Mouse (Mus musculus) neural tube, embryonic 11.5 days (tissue): ENCODE data around the gene Scamp5. TPM values are rescaled to one million over a fixed set of nuclear protein-coding genes. Genes with fewer than 3 reads are reported as not detected.

Experiments used
- ATAC-seq: fragments of 200-750 bp; cut with Nextera tagmentation; 2 replicates; pipeline ENCODE4 v1.8.0; 2017; ENCODE audit warnings: moderate number of reproducible peaks, mild to moderate bottlenecking, moderate TSS enrichment, moderate library complexity; ENCODE audit not compliant: insufficient read depth, low FRiP score, low TSS enrichment
- DNase-seq: peaks from one replicate; pipeline ENCODE4 v3.0.0-alpha.2; 2015; ENCODE audit warnings: low spot score
- H3K27ac ChIP-seq: fragments of 300-500 bp; sonication (generic); 2 replicates; pipeline ENCODE4 v1.5.1; 2014; ENCODE audit warnings: low read depth, mild to moderate bottlenecking, low read length
- H3K27me3 ChIP-seq: fragments of 300-500 bp; sonication (generic); 2 replicates; pipeline ENCODE4 v1.6.1; 2014; ENCODE audit warnings: mild to moderate bottlenecking, low read length, mixed read lengths; ENCODE audit not compliant: control insufficient read depth, insufficient read depth
- H3K36me3 ChIP-seq: fragments of 300-500 bp; sonication (generic); 2 replicates; pipeline ENCODE4 v1.6.1; 2014; ENCODE audit warnings: mild to moderate bottlenecking, low read length, moderate library complexity, mixed read lengths; ENCODE audit not compliant: control insufficient read depth, insufficient read depth
- H3K4me1 ChIP-seq: fragments of 300-500 bp; sonication (generic); 2 replicates; pipeline ENCODE4 v1.6.1; 2014; ENCODE audit warnings: low read length, mixed read lengths; ENCODE audit not compliant: control insufficient read depth, insufficient read depth
- H3K4me2 ChIP-seq: fragments of 300-500 bp; sonication (generic); 2 replicates; pipeline ENCODE4 v1.6.1; 2014; ENCODE audit warnings: low read depth, mild to moderate bottlenecking, moderate library complexity
- H3K4me3 ChIP-seq: fragments of 300-500 bp; sonication (generic); 2 replicates; pipeline ENCODE4 v1.5.1; 2014; ENCODE audit warnings: low read depth, low read length
- H3K9ac ChIP-seq: fragments of 300-500 bp; sonication (generic); 2 replicates; pipeline ENCODE4 v1.6.1; 2014; ENCODE audit warnings: mild to moderate bottlenecking, low read length
- H3K9me3 ChIP-seq: fragments of 300-500 bp; sonication (generic); 2 replicates; pipeline ENCODE4 v1.6.1; 2016; ENCODE audit warnings: low read length; ENCODE audit not compliant: control insufficient read depth
- WGBS: fragments of 180-500 bp; shearing (Covaris S2); extraction: QIAGEN DNeasy Blood & Tissue Kit; methylation state at CpG from one replicate; pipeline ENCODE4 v1.1.7; 2014; 5-methylcytosine and 5-hydroxymethylcytosine counted together
- polyA plus RNA-seq: library from polyadenylated mRNA; unstranded; fragments of >200 nt; fragmentation: Nextera tagmentation; extraction: Ambion mirVana; gene quantifications from 2 replicates; pipeline ENCODE4 v1.2.1, GENCODE M21; 2014

Gene Scamp5
- polyA plus RNA-seq, result 13.2 and 15.0 TPM in 2 replicates

DNA sequence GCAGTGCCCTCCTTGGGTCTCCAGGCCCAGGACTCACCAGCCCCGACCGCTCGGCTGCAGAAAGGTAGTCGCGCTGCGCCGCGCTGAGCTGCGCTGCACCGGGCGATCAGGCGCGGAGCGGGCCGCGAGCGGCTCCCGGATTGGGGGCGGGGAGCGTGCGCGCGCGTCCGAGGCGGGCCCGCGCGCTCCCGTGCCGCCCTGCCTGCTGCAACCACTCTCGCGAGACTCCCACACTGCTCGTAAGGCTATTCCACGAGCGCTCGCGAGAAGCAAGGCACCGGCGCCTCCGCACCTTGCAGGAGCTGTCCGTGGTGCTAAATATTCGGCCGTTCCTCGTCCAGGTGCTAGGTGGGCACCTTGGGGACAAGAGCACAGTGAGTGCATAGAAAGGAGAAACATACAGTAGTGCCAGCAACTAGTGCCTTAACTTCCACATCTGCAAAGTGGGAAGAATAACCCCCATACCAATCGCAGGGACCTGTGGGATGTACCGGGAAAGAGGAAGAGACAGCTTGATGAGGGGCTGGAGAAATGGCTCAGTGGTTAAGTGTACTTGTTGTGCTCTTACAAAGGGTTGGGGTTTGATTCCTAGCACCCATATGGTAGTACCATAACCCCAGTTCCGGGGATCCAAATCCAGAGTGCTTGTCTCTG, at the start of gene Scamp5:
Gene Scamp5, minus strand, starts transcription at position 165 of the 654 bp plus-strand sequence.
- H3K27ac ChIP-seq, result 0 out of 2 replicates have a peak within 1 kb of the TSS, but pooled peaks have one; percentile 49
- no peaks in the 10 kb centered on the region for H3K36me3 ChIP-seq
- 1% methylated on average over 48 of the region's 48 CpGs for WGBS
- no peaks in the 10 kb centered on the region for H3K9me3 ChIP-seq
- peak; percentile 92 for ATAC-seq
- DNase-seq, result peak; percentile 93
- H3K4me2 ChIP-seq, result peak within 1 kb of the TSS; percentile 79
- peak within 1 kb of the TSS; percentile 70 for H3K4me3 ChIP-seq
- no peaks in the 10 kb centered on the region for H3K4me1 ChIP-seq
- H3K9ac ChIP-seq, result peak within 1 kb of the TSS; percentile 87
- no peaks in the 10 kb centered on the region for H3K27me3 ChIP-seq

DNA sequence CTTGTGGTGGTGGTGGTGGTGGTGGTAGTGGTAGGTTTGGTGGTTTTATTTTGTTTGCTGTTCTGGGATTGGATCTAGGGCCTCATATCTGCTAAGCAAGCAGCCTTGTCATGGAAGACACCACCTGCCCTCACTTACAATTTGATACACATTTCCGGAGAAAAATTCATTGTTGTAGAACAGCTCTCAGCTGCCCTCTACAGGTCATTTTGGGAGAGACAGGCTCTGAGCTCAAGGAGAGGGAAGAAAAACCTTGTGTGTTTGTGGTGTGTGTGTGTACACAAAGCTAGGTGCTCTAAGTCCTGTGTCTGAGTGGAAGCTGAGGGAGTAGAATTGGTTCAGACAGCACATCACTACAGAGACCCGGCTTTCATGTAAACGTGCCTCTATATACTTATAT, 49.3 kb upstream of the Scamp5 start:
- Histone ChIP-seq H3K4me1 (peaks cover 3% of the 10 kb centered on the region), H3K27me3 (no peaks in the 10 kb centered on the region), H3K9me3 (no peaks in the 10 kb centered on the region), H3K4me2 (no peak overlapping the region), H3K27ac (no peak overlapping the region), H3K9ac (no peak overlapping the region), H3K36me3 (no peaks in the 10 kb centered on the region), H3K4me3 (no peak overlapping the region)
- WGBS, result 11% methylated on average over 3 of the region's 3 CpGs
- ATAC-seq (no peak), DNase-seq (peak; percentile 76)

DNA sequence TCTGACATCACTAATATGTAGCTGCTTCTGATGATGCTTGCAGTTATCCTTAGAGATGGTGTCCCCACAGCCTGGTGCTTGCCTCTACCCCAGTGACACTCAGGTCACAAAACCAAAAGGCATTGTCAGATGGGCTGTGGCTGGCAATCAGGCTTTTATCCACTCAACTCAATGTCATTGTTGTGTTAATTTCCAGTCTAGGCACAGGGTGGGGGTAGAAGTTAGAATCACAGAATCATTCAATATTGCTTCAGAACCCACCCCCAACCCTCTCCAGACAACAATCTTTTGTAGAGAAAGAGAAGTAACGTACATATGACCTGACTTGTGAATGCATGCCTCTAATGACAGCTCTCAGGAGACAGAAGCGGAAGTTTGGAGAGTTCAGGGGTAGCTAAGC, 42.7 kb upstream of the Scamp5 start:
- Histone ChIP-seq H3K4me1 (no peaks in the 10 kb centered on the region), H3K9me3 (no peaks in the 10 kb centered on the region), H3K27me3 (peaks cover 9% of the 10 kb centered on the region), H3K4me3 (no peak overlapping the region), H3K9ac (no peak overlapping the region), H3K27ac (no peak overlapping the region), H3K36me3 (no peaks in the 10 kb centered on the region), H3K4me2 (no peak overlapping the region)
- no peak for ATAC-seq
- WGBS, result 78% methylated on average over 2 of the region's 2 CpGs
- DNase-seq, result no peak

DNA sequence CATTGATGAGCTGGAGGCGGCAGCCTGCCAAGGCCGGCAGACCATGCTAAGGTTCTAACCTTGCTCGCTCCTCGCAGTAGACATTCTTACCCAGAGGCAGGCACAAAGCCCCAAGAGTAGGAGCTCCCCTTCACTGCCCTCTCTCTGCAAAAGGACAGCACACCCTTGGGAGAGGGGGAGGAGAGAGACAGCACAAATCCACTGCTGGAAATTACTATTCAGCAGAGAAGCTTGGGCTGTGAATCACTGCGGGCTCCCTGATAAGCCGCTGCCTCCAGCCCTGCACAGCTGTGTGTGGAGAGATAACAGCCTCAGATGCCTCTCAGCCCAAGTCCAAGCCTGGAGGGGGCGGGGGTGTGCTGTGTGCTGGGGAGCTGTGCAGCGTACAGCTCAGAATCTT, 37.8 kb upstream of the Scamp5 start:
- DNase-seq (peak; percentile 44), ATAC-seq (no peak)
- WGBS, result 14% methylated on average over 8 of the region's 8 CpGs
- H3K4me1 ChIP-seq, result peaks cover 11% of the 10 kb centered on the region
- peaks cover 56% of the 10 kb centered on the region for H3K27me3 ChIP-seq
- H3K9me3 ChIP-seq, result no peaks in the 10 kb centered on the region
- H3K9ac ChIP-seq, result peak overlapping the region; percentile 6; the same call in 1 of the 2 replicates
- no peaks in the 10 kb centered on the region for H3K36me3 ChIP-seq
- H3K4me2 ChIP-seq, result 0 out of 2 replicates have a peak overlapping the region, but pooled peaks have one; percentile 15
- H3K4me3 ChIP-seq, result 0 out of 2 replicates have a peak overlapping the region, but pooled peaks have one; percentile 8
- no peak overlapping the region; the same call in 1 of the 2 replicates for H3K27ac ChIP-seq

DNA sequence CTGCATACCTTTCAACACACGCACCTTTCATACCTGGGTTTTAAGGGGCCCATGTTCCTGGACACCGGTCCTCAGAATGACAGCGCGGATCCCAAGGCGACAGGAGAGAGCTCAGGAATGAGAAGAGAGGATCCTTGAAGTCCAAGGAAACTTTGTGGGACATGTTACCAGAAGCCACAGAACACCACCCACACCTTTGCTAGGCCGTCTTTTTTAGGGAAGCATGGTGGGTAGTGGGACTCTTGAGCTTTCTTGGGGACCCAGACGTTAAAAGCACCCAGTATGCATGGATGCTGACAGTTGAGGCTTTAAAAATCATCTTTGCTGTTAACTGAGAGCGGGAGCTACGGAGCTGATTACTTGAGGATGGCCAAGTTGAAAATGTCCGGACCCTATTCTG, 37.0 kb upstream of the Scamp5 start:
- no peaks in the 10 kb centered on the region for H3K36me3 ChIP-seq
- no peaks in the 10 kb centered on the region for H3K9me3 ChIP-seq
- H3K4me1 ChIP-seq, result peaks cover 11% of the 10 kb centered on the region
- 51% methylated on average over 10 of the region's 10 CpGs for WGBS
- DNase-seq (no peak), ATAC-seq (no peak)
- no peak overlapping the region for H3K9ac ChIP-seq
- no peak overlapping the region for H3K27ac ChIP-seq
- peak overlapping the region; percentile 73 for H3K4me2 ChIP-seq
- peak overlapping the region; percentile 37; the same call in 1 of the 2 replicates for H3K4me3 ChIP-seq
- H3K27me3 ChIP-seq, result peaks cover 63% of the 10 kb centered on the region

DNA sequence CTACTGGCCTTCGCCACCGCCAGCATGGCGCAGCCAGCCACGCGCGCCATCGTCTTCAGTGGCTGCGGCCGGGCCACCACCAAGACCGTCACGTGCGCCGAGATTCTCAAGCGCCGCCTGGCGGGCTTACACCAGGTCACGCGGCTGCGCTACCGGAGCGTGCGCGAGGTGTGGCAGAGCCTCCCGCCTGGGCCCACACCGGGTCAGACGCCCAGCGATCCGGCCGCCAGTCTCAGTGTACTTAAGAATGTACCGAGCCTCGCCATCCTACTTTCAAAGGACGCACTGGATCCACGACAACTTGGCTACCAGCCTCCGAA, 36.5 kb upstream of the Scamp5 start:
- peaks cover 11% of the 10 kb centered on the region for H3K4me1 ChIP-seq
- H3K9ac ChIP-seq, result peak overlapping the region; percentile 31
- peaks cover 63% of the 10 kb centered on the region for H3K27me3 ChIP-seq
- H3K4me3 ChIP-seq, result peak overlapping the region; percentile 37
- H3K4me2 ChIP-seq, result peak overlapping the region; percentile 73
- H3K9me3 ChIP-seq, result no peaks in the 10 kb centered on the region
- 1% methylated on average over 34 of the region's 34 CpGs for WGBS
- H3K36me3 ChIP-seq, result no peaks in the 10 kb centered on the region
- ATAC-seq (peak; percentile 50; the same call in 1 of the 2 replicates), DNase-seq (peak; percentile 69)
- no peak overlapping the region for H3K27ac ChIP-seq

DNA sequence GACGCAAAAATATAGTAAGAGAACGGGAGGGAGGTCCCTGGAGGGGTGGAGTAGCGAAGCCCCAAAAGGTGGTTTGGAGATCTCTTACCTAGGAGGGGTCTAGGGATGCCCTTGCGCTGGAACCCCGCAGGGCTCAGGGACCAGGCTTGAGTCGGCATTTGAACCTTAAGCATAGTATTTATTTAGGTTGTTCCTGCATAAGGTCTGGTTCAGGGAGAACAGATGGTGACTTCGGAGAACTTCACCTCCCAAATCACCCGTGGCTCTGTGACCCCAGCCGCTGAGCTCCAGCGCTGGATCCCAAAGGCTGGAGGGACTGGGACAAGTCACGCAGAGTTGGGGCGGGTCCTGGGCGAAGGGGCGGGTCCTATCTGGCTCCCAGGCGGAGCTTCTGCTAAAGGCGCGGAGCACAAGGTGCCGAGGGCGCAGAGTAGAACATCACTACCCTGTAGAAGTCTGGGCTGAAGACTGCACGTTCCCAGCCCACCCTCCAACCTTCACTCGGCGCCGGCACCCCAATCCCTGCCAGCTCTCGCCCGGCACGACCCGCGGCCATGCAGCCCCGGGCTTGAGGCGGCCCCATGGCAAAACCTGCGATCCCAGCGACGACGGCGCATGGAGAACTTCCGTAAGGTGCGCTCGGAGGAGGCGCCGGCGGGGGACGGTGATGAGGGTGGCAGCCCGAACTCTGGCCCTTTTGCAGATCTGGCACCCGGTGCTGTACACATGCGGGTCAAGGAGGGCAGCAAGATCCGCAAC, 35.9 kb upstream of the Scamp5 start, which contains the start of gene Rpp25:
Gene Rpp25, plus strand, starts transcription at position 405 of the 759 bp plus-strand sequence.
- Histone ChIP-seq H3K36me3 (no peaks in the 10 kb centered on the region), H3K9ac (peak within 1 kb of the TSS; percentile 31), H3K27ac (no peak within 1 kb of the TSS), H3K4me1 (peaks cover 11% of the 10 kb centered on the region), H3K27me3 (peaks cover 63% of the 10 kb centered on the region), H3K4me3 (peak within 1 kb of the TSS; percentile 37), H3K9me3 (no peaks in the 10 kb centered on the region), H3K4me2 (peak within 1 kb of the TSS; percentile 73)
- ATAC-seq (peak; percentile 68; the same call in 1 of the 2 replicates), DNase-seq (peak; percentile 69)
- WGBS, result under 1% methylated on average over 43 of the region's 46 CpGs

DNA sequence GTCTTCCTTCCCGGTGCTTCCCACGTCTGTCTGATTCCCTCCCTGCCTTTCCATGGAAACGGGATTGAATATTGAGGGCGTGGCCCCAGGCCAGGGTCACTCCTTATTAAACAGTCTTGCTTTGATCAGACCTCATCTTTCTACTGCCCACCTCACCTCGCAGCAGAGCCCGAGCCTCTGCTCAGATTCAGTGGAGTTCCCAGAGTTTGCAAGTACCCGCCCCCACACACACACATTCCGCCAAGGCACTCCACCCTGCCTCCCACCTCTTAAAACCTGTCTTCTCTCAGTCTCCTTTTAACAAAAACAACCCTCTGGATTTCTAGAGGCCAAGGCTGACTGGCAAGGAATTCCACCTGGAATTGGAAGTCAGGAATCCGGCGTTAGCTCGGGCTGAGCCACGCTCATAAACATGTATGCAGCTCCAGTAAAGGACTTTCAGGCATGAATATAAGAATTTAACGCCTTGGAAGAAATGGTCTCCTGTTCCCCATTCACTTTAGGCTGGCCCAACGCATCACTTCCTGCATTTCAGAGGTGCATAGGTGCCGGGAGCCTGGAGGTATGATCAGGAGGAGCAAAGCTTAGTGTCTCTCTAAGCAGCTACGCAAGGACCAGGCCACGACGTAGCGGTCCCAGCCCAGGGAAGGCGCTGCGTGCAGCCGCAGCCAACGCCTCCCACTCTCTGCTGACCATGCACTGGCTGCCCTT, 35.2 kb upstream of the Scamp5 start:
- peaks cover 67% of the 10 kb centered on the region for H3K27me3 ChIP-seq
- H3K9ac ChIP-seq, result no peak overlapping the region
- peak overlapping the region; percentile 37 for H3K4me3 ChIP-seq
- WGBS, result 2% methylated on average over 23 of the region's 23 CpGs
- no peak overlapping the region for H3K27ac ChIP-seq
- no peaks in the 10 kb centered on the region for H3K9me3 ChIP-seq
- ATAC-seq, result no peak
- H3K4me2 ChIP-seq, result peak overlapping the region; percentile 73
- peak; percentile 43 for DNase-seq
- H3K36me3 ChIP-seq, result no peaks in the 10 kb centered on the region
- H3K4me1 ChIP-seq, result peaks cover 11% of the 10 kb centered on the region
